Mouse (Mus musculus): ENCODE measurements around the gene Nemp2. TPM values are rescaled to one million over a fixed set of nuclear protein-coding genes. Genes with fewer than 3 reads are reported as not detected.

The Nemp2 gene
- total and polyA plus RNA-seq, 3 experiments: 2.8 to 4.6 TPM; not detected in 1

DNA sequence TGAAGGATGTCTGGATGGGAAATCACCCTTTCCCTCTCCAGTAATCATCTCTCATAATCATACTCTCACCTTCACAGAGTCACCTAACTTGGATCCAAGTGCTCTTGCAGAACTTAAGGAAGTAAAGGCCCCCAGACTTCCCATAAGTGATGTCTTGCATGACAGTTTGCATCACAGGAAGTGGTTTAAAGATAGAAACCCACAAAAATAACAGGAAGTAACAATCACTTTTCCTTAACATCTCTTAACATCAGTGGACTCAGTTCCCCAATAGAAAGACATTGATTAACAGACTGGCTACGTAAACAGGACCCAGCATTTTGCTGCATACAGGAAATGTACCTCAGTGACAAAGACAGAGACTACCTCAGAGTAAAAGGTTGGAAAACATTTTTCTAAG lies 22.9 kb downstream of the Nemp2 start (continued):
- TF ChIP-seq MYB (IDR thresholded peaks at IDR 0.05; ENCODE audit: low read depth, low read length) (peak; percentile 60; the same call in 1 of the 2 replicates), POLR2AphosphoS2 (IDR thresholded peaks at IDR 0.05; ENCODE audit: low read length) (no peak), ZNF384 (IDR thresholded peaks at IDR 0.05; ENCODE audit: low read depth, low read length) (no peak), ELF1 (IDR thresholded peaks at IDR 0.05; ENCODE audit: low read depth, low read length) (peak; percentile 31; the same call in 1 of the 2 replicates), TBP (IDR thresholded peaks at IDR 0.05; ENCODE audit: low read depth, low read length) (no peak), TCF12 (IDR thresholded peaks at IDR 0.05; ENCODE audit: low read depth, low read length) (no peak), USF1 (IDR thresholded peaks at IDR 0.05; ENCODE audit: low read depth, low read length) (no peak), GATA1 (IDR thresholded peaks at IDR 0.05; ENCODE audit: low read depth, low read length) (peak; percentile 67), EP300 (IDR thresholded peaks at IDR 0.05; ENCODE audit: low read depth in 1 of 2, low read length in 2 of 2) (peak; percentile 79 to 81), MAFK (IDR thresholded peaks at IDR 0.05; ENCODE audit: borderline replicate concordance, low read depth, low read length) (peak; percentile 41; the same call in 1 of the 2 replicates), E2F4 (IDR thresholded peaks at IDR 0.05; ENCODE audit: borderline replicate concordance, low read depth, low read length) (no peak), MEF2A (IDR thresholded peaks at IDR 0.05; ENCODE audit: extremely low read depth, insufficient replicate concordance, low read depth, low read length, poor library complexity, severe bottlenecking) (no peak), TAL1 (IDR thresholded peaks at IDR 0.05; ENCODE audit: low read length) (no peak), CTCF (IDR thresholded peaks at IDR 0.05 in 2 of 3, conservative IDR thresholded peaks at IDR 0.05 in 1 of 3; ENCODE audit: control insufficient read depth in 1 of 3, insufficient read depth in 1 of 3, low read depth in 2 of 3, low read length in 3 of 3, poor library complexity in 1 of 3, severe bottlenecking in 1 of 3) (no peak), CHD1 (IDR thresholded peaks at IDR 0.05; ENCODE audit: low read depth, low read length) (no peak), KAT2A (conservative IDR thresholded peaks at IDR 0.05; ENCODE audit: low read depth, low read length) (no peak), MAX (IDR thresholded peaks at IDR 0.05; ENCODE audit: low read length) (no peak)

DNA sequence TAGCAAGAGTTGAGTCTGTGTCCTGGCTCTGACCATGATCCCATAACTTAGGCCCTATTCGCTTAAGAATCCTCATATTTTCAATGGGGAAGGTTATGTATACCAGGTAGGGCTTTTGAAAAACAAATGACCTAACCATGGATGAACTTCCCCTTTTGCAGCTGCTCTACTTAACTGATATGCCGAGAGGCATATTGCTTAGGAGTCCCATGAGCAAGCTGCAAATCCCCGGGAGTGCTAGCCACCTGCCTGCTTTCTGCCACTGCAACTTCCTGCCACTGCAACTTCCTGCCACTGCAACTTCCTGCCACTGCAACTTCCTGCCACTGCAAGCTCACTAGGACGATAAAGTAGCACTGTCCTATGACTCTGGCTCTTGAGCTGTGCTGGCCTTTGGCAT lies 24.6 kb downstream of the Nemp2 start:
- H3K9me3 ChIP-seq (replicated peaks; ENCODE audit: insufficient read depth, low read length): no peaks in the 10 kb centered on the region
- TF ChIP-seq GABPA (IDR thresholded peaks at IDR 0.05; ENCODE audit: low read depth, low read length) (no peak), GATA1 (IDR thresholded peaks at IDR 0.05; ENCODE audit: low read depth, low read length) (peak; percentile 26; the same call in 1 of the 2 replicates), ZNF384 (IDR thresholded peaks at IDR 0.05; ENCODE audit: low read depth, low read length) (no peak), NELFE (IDR thresholded peaks at IDR 0.05; ENCODE audit: low read depth, low read length) (no peak), TBP (IDR thresholded peaks at IDR 0.05; ENCODE audit: low read depth, low read length) (peak; percentile 51; the same call in 1 of the 2 replicates), ETS1 (IDR thresholded peaks at IDR 0.05; ENCODE audit: low read depth, low read length) (peak; percentile 82), EP300 (IDR thresholded peaks at IDR 0.05; ENCODE audit: low read depth in 1 of 2, low read length in 2 of 2) (peak; percentile 32 to 39; a peak in 3 of 4 replicates), HCFC1 (IDR thresholded peaks at IDR 0.05; ENCODE audit: low read depth, low read length) (peak; percentile 45; the same call in 1 of the 2 replicates), CHD2 (IDR thresholded peaks at IDR 0.05; ENCODE audit: low read length) (no peak), USF2 (IDR thresholded peaks at IDR 0.05; ENCODE audit: borderline replicate concordance in 1 of 2, insufficient read depth in 1 of 2, low read depth in 1 of 2, low read length in 2 of 2) (no peak), MYC (IDR thresholded peaks at IDR 0.05; ENCODE audit: low read depth, low read length) (no peak), TCF12 (IDR thresholded peaks at IDR 0.05; ENCODE audit: low read depth, low read length) (no peak)
- no peak overlapping the region for H3K4me3 ChIP-seq (ENCODE audit: control insufficient read depth in 1 of 2, insufficient read depth in 1 of 2, low read depth in 2 of 2, low read length in 2 of 2)
- no peak overlapping the region for H3K9ac ChIP-seq (ENCODE audit: control insufficient read depth, low read depth, low read length, poor library complexity, severe bottlenecking)
- H3K27ac ChIP-seq (ENCODE audit: control insufficient read depth, low read depth, low read length): peak overlapping the region; percentile 30; the same call in 1 of the 2 replicates
- H3K36me3 ChIP-seq (ENCODE audit: control insufficient read depth in 1 of 2, insufficient read depth in 2 of 2, low read length in 2 of 2): peaks cover 0 to 18% of the 10 kb centered on the region in 2 experiments; a peak in 2 of 4 replicates
- no peaks in the 10 kb centered on the region for H3K79me2 ChIP-seq (ENCODE audit: control insufficient read depth, insufficient read depth, low read length, poor library complexity)
- peaks cover 5 to 8% of the 10 kb centered on the region in 2 experiments; a peak in 3 of 4 replicates for H3K4me1 ChIP-seq (ENCODE audit: control insufficient read depth in 1 of 2, insufficient read depth in 2 of 2, low read length in 2 of 2)
- peak; percentile 84 for DNase-seq (ENCODE audit: low read depth, low spot score)
- H3K27me3 ChIP-seq (ENCODE audit: control insufficient read depth in 1 of 2, insufficient read depth in 2 of 2, low read length in 2 of 2): no peaks in the 10 kb centered on the region

Data from MEL (cell line).